Mouse (Mus musculus) common myeloid progenitor, adult 5-6 weeks (primary cell): ENCODE measurements around the gene Sdk2. TPM values are rescaled to one million over a fixed set of nuclear protein-coding genes. Genes with fewer than 3 reads are reported as not detected.

ENCODE experiments used
- ATAC-seq: replicated peaks from 2 replicates; pipeline ENCODE4 v1.8.0; 2016; ENCODE audit warnings: low read depth, mild to moderate bottlenecking, moderate TSS enrichment, inconsistent platforms; ENCODE audit not compliant: poor library complexity, severe bottlenecking
- total RNA-seq: library from RNA; stranded (forward); fragments of 200-1000, 187-1606 nt; gene quantifications from 2 replicates; pipeline ENCODE4 v1.2.3, GENCODE M21; 2017

Gene Sdk2
- total RNA-seq, 1 experiment from 2014 or later: not detected

DNA sequence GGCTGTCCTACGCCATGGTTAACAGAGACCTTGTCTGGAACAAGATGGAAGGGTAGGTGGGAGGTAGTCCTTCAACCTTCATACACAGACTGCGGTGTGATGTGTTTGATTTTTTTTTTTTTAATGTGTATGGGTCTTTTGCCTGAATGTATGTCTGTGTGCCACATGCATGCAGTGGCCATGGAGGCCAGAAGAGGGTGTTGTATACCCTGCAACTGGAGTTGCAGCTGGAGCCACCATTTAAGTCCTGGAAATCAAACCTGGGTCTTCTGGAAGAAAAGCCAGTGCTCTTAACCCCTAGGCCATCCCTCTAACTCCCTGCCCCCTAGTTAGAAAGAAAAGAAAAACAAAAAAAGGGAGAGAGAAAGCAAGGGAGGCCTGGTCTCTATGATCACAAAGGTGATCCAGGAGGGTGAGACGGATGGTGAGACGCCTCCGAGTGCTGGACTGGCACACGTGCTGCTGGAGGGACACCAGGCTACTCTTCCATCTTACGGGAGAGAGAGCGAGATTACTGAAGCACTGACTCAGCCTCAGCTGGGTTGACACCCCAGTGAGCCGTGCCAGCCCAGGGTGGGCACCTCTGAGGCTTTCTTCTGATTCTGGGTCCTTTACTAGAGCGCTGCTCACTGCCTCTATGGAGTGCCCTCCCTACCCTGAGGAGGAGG lies 334.8 kb downstream of the Sdk2 start:
- ATAC-seq: no peak

DNA sequence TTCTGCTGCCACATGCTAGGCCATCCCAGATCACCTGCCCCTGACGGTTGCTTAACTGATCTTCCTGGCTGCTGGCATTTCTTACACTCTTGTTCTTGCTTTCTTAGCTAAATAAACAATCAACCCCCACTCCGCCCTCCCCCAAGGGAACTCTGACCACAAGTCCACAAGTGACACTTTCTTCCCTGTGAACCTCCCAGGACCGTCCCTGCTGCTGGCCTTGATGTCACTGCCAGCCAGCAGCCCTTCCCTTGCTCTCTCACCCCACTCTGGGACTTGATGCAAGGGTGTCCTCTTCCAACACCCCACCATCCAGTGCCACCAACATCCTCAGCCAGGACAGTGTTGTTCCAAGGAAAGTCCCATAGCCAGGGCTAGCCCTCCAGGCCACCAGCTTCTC lies 336.0 kb downstream of the Sdk2 start:
- ATAC-seq: no peak

GRCm38 (mm10) chr11:113729917-113730316 lies 336.9 kb downstream of the Sdk2 start:
- no peak for ATAC-seq

DNA sequence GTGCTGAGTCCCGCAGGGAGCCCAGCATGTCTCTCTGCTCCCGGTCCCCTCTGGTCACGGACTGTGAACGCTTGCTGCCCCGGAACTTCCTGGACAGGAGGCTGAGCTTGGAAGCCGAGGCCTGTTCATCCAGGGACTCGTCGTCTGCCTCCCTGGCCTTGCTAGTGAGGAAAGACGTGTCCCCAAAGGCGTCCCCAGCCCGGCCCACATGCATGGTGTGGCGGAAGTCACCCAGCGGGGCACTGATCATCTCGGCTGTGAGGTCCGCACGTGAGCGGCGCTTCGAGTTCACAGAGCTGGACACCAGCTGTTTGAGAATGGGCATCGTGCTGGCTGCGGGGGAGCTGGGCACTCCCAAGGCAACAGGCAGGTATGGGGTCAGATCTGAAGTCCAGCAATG lies 337.6 kb downstream of the Sdk2 start:
- ATAC-seq: no peak

GRCm38 (mm10) chr11:113727992-113728391 lies 338.9 kb downstream of the Sdk2 start:
- ATAC-seq: no peak

DNA sequence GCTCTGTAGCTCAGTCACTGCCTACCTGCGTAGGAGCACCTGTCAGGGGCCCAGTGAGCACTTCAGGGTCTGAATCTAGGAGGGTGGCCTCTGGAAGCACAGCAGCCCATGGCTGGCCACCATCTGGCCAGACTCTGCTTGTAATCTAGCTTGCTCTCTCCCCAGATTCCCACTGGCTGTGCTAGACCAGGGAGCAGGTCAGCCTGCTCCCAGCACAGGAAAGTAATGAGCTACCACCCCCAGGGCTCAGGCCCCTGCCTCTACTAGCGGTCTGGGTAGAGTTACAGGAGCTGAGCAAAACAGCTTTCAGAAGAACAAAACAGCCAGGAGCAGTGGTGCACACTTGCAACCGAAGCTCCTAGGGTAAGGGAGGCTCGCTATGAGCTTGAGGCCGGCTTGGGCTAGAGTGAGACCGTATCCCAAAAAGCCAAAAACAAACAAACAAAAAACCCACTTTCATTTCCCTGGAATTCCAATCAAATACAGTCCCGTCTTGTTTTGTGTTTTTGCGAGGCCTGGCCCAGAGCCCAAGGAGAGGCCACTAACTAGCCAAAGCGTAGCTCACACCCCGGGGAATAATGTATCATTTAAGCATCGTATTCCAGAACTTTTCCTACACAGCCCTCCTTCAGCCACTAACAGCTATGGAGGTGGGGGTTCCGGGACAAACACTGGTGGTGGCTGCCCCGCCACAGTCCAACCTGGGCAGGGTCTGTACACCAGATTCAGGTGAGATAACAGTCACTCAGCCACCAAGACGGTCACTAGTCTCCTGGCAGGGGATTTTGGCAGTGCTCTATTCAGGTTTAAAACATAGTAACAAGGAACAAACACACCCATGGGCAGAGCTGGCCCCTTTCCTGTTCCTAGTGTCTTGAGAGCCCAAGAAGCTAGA lies 339.6 kb downstream of the Sdk2 start:
- no peak for ATAC-seq
